Mouse (Mus musculus) CH12.LX (cell line): ENCODE measurements at regions not wholly inside any gene's neighbourhood (a gene's known extent, or its start where the extent isn't known, plus 50 kb on each side); places are given as distances from the start of the nearest gene placed in this dataset.

Experiments used
- BHLHE40 ChIP-seq: IDR thresholded peaks from 2 replicates; pipeline ENCODE4 v1.6.1; 2011; ENCODE audit warnings: mild to moderate bottlenecking, low read depth, low read length, improper control_type of control experiment
- CHD2 ChIP-seq: IDR thresholded peaks from 2 replicates; pipeline ENCODE4 v1.6.1; 2011; ENCODE audit warnings: low read length, improper control_type of control experiment
- CTCF ChIP-seq, 2 experiments: IDR thresholded peaks in 1 of 2; conservative IDR thresholded peaks in 1 of 2; 2 replicates each; pipeline ENCODE4 v1.5.1; 2011 to 2012; ENCODE audit warnings: low read depth in 2 of 2, low read length in 2 of 2, improper control_type of control experiment in 1 of 2, inconsistent platforms in 1 of 2, mild to moderate bottlenecking in 1 of 2, moderate library complexity in 1 of 2
- EP300 ChIP-seq: IDR thresholded peaks from 2 replicates; pipeline ENCODE4 v1.6.1; 2011; ENCODE audit warnings: low read length, improper control_type of control experiment
- HCFC1 ChIP-seq: IDR thresholded peaks from 2 replicates; pipeline ENCODE4 v1.6.1; 2012; ENCODE audit warnings: low read depth, mild to moderate bottlenecking, inconsistent platforms, low read length, improper control_type of control experiment
- MAX ChIP-seq: IDR thresholded peaks from 2 replicates; pipeline ENCODE4 v1.6.1; 2011; ENCODE audit warnings: low read length, improper control_type of control experiment
- POLR2A ChIP-seq: IDR thresholded peaks from 2 replicates; pipeline ENCODE4 v1.6.1; 2011; ENCODE audit warnings: low read depth, mild to moderate bottlenecking, improper control_type of control experiment, low read length
- POLR2AphosphoS2 ChIP-seq: IDR thresholded peaks from 2 replicates; pipeline ENCODE4 v1.6.1; 2011; ENCODE audit warnings: low read depth, low read length, improper control_type of control experiment
- RCOR1 ChIP-seq: conservative IDR thresholded peaks from 2 replicates; pipeline ENCODE4 v1.6.1; 2012; ENCODE audit warnings: low read depth, mild to moderate bottlenecking, inconsistent platforms, low read length, improper control_type of control experiment

- TF ChIP-seq HCFC1 (no peak), CHD2 (no peak), POLR2A (no peak), BHLHE40 (no peak), RCOR1 (no peak), CTCF (conservative IDR thresholded peaks at IDR 0.05 in 1 of 2, IDR thresholded peaks at IDR 0.05 in 1 of 2; ENCODE audit: low read depth in 2 of 2, low read length in 2 of 2) (no peak), MAX (no peak), POLR2AphosphoS2 (no peak), EP300 (no peak)
Measured at GRCm38 (mm10) chr15:59225637-59226036, 336.5 kb downstream of the Gm49356 start.
